Mouse (Mus musculus): ENCODE data around the gene Retreg3.
"Not testable (repeated sequence)": the region's sequence is repeated elsewhere in the genome, so short reads cannot be mapped to it uniquely, and the experiment has no call there.

Gene Retreg3

GRCm38 (mm10) chr11:101148751-101149150 lies 29.1 kb upstream of the Retreg3 start:
- no peak for DNase-seq (ENCODE audit: low spot score in 2 of 2)

DNA sequence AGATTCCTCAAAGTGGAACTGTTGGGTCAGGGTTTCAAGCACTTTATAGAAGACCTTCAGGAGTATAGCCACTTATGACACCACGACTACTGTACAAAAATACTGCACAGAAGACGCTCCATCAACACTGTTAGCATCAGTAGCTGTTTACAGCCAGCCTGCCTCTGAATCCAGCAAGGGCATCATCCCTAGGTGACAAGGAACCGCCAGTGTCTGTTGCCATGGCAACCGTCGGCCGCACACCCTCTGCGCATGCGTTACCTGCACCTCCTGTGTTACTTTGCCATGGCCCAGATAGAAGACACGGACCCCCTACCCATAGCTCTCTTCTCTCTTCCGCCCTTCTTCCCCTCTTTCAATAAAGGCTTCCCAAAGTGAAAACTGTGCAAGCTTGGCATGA lies 26.7 kb upstream of the Retreg3 start:
- DNase-seq (ENCODE audit: low spot score in 2 of 2), result peak in 1 of 2 experiments; percentile 41

DNA sequence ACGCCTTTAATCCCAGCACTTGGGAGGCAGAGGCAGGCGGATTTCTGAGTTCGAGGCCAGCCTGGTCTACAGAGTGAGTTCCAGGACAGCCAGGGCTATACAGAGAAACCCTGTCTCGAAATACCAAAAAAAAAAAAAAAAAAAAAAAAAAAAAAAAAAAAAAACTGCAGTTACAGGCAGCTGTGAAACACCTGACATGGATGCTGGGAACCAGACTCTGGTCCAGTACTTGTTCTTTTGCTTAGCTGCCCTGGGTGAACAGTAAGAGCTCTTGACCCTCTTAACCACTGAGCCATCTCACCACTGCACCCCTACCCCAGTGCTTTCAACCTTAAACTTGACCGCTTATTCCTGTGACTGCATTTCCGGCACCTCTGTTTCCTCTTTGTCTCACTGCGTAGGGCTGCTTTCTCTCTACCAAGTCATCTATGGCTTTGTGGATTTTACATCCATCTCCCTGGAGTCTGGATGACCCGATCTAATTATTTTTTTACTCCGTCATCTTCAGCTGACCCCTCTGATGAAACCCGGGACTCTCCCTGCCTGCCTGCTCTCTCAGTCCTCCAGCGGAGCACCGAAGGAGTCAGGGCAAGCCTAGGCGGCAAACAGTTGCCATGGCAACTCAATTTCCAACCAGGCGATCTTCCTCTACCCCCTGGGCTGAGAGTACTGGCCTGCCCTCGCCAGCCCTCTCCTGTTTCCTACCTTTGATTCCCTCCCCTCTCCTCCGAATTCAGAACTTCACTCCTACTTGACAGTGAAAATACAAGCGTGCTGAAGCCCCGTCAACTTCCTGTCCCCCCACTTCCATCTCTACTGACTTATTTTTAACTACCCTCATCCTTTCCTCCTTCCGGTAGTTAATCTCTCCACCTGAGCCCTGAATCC lies 23.9 kb upstream of the Retreg3 start:
- no peak for DNase-seq (ENCODE audit: low spot score in 2 of 2)

GRCm38 (mm10) chr11:101142215-101142967 lies 22.7 kb upstream of the Retreg3 start:
- DNase-seq (ENCODE audit: low spot score in 2 of 2), result no peak

DNA sequence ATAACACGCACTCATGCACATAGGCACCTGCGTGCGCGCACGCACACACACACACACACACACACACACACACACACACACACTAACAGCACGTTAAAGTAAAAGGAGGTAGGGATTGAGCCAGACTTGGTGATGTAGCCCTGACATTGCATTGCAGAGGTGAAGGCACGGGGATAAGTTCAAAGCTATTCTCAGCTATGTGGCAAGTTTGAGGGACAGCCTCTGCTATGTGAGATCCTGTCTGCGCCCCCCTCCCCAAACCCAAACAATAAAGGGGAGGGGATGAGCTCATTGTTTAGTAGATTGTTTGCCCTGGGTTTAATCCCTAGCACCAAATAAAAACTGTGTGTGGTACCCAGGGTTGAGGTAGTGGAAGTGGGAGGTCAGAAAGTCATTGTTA lies 21.4 kb upstream of the Retreg3 start:
- DNase-seq (ENCODE audit: low spot score in 2 of 2), result no peak

DNA sequence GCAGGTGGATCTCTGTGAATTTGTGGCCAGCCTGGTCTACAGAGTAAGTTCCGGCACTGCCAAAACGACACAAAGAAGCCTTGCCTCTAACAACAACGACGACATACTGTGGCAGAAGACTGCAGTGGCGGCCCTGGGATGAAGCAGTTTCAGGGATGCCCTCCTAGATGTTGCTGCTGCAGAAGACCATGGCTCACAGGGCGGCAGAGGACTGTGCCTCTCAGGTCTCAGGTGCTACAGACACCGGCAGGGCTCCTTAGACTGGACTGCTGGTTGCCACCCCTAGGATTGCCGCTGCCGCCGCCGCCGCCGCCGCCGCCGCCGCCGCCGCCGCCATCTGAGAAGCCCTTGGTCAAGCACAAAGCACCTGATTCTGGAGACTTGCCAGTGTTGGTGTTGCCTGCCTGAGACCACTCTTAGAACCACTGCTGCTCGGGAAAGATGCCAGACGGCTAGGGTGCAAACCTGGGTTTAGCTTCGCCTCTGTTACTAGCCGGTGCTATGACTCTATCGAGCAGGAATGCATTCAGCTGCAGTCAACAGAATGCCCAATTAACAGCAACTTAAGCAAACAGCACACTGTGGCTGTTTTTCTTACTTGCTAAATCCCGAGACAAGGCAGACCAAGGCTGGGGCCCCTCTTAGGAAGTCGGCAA lies 20.6 kb upstream of the Retreg3 start:
- no peak for DNase-seq (ENCODE audit: low spot score in 2 of 2)

- DNase-seq (ENCODE audit: low spot score in 2 of 2), result no peak
Measured at GRCm38 (mm10) chr11:101138536-101139181, 19.0 kb upstream of the Retreg3 start.

- no peak for DNase-seq (ENCODE audit: low spot score in 2 of 2)
Measured at GRCm38 (mm10) chr11:101137000-101137399, 17.3 kb upstream of the Retreg3 start.

- no peak for DNase-seq (ENCODE audit: low spot score in 2 of 2)
Measured at GRCm38 (mm10) chr11:101134217-101134865, 14.6 kb upstream of the Retreg3 start.

DNA sequence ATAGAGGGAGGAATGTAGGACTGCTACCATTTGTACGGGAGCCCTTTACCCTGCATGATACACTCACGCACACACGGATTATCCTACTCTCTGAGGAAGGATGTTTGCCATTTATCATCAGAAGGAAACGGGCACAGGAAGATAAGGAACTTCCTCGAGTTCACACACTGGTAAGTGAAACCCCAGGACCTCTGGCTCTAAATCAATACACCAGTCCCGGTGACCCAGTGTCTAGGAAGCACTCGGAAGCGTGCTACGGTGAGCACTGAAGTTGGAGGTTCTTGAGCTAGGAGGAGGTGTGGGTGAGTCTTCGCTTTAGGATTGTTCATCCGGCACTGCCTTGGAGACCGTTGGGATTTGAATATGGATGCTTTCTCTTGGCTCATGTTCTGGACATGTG lies 13.3 kb upstream of the Retreg3 start:
- no peak for DNase-seq (ENCODE audit: low spot score in 2 of 2)

DNA sequence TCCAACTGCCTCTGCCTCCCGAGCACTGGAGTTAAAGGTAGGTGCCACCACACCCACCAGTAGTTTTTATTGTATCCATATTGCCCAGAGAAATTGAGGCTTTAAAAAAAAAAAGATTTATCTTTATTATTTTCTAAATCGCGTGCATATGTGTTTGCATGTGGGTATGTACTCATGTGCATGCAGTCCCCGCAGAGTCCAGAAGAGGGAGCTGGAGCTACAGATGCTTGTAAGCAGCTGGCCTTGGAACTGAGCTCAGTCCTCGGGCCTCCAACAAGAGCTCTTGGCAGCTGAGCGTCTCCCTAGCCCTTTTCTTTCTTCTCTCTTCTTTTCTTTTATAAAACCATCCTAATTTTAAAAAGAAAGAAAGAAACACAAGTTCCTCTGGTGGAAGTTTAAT lies 12.0 kb upstream of the Retreg3 start:
- DNase-seq (ENCODE audit: low spot score in 2 of 2), result no peak

- no peak for DNase-seq (ENCODE audit: low spot score in 2 of 2)
Measured at GRCm38 (mm10) chr11:101131187-101131586, 11.5 kb upstream of the Retreg3 start.

- DNase-seq (ENCODE audit: low spot score in 2 of 2), result no peak
Measured at GRCm38 (mm10) chr11:101130056-101130756, 10.5 kb upstream of the Retreg3 start.

DNA sequence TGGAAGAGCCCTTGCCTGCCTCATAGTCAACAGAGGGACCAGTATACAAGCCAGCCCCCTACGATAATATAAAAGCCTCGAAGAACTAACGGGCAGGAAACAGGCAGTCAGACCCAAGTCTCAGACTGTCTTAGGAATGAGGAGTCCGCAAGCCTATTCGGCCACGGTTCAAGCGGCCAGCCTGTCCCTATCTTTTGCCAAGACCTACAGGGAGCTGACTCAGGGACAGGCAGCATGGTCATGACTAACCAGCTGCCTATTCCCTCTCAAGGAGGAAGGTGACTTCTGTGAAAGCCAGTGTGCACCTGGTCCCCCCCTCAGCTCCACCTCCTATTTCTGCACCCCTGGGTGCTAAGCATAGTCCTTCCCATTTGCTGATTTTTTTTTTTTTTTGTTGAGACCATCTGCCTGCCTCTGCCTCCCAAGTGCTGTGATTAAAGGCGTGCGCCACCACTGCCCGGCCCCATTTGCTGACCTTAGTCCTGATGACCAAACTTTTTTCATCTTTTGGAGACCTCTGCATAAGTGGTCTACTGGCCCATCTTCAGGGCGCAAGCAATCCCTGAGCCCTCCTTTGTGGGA lies 9.4 kb upstream of the Retreg3 start:
- DNase-seq (ENCODE audit: low spot score in 2 of 2), result no peak

- no peak for DNase-seq (ENCODE audit: low spot score in 2 of 2)
Measured at GRCm38 (mm10) chr11:101127075-101127474, 7.4 kb upstream of the Retreg3 start.

GRCm38 (mm10) chr11:101125008-101125407 lies 5.3 kb upstream of the Retreg3 start:
- DNase-seq (ENCODE audit: low spot score in 2 of 2), result not testable (repeated sequence)

- not testable (repeated sequence) for DNase-seq (ENCODE audit: low spot score in 2 of 2)
Measured at GRCm38 (mm10) chr11:101124494-101124893, 4.8 kb upstream of the Retreg3 start.

DNA sequence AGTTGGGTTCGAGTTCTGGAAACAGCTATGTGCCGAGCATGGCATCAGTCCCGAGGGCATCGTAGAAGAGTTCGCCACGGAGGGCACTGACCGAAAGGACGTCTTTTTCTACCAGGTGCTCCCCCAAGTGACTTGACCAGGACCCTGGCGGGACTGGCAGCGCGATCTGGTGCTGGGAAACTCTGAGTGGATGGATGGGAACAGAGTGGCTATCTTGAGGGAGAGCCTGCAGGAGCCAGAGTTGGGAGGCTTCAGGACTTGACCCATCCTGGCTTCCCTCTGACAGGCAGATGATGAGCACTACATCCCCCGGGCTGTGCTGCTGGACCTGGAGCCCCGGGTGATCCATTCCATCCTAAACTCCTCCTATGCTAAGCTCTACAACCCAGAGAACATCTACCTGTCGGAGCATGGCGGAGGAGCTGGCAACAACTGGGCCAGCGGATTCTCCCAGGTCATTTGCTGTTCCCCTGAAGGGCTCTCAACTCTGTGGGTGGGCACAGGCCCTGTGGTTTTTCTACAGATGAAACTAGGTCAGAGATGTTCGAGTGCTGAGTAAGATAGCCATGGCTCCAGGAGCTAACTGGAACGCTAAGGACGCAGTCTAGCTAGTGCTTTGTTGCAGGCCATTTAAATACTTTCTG lies 974 bp upstream of the Retreg3 start:
- DNase-seq (ENCODE audit: low spot score in 2 of 2), result no peak

DNA sequence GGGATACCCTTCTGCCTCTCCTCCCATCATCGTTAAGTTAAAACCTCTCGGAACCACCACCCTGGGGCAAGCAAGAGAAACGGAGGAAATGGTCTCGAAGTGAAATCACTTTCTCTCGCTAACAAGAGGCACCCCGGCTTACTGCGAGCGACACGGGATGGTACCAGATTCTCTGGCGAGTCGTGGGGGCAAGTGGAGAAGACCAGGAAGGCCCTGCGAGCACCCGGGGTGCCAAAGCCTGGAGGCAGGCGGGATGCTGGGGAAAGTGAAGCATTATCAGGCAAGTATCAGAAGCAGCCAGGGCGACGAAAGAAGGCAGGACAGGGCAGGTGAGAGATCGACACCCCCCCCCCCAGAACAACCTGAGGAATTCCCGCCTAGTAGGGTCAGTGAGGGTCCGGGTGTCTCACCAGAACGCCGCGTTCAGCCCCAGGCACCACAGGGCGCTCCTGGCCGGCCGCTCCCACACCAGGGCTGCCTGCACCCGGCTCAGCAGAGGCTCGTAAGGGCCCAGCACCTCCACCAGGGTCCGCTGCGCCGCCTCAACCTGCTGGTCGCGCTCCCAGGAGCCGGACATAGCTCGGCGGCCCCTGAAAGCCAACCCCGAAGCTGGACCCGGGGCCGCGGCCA lies 447 bp downstream of the Retreg3 start:
- no peak for DNase-seq (ENCODE audit: low spot score in 2 of 2)
